Mouse (Mus musculus) myocyte (in vitro differentiated cells): ENCODE results near the gene Eno2.

ENCODE experiments used
- E2F4 ChIP-seq: IDR thresholded peaks from one replicate; pipeline ENCODE4 v1.6.1; 2011; ENCODE audit warnings: mild to moderate bottlenecking, control low read depth, moderate library complexity; ENCODE audit not compliant: insufficient read depth
- MAX ChIP-seq: IDR thresholded peaks from one replicate; pipeline ENCODE4 v1.6.1; 2011; ENCODE audit warnings: low read depth, mild to moderate bottlenecking, control low read depth
- POLR2A ChIP-seq: IDR thresholded peaks from one replicate; pipeline ENCODE4 v1.6.1; 2011; ENCODE audit warnings: low read depth, mild to moderate bottlenecking, control low read depth, moderate library complexity; ENCODE audit not compliant: insufficient read length
- TCF12 ChIP-seq: IDR thresholded peaks from one replicate; pipeline ENCODE4 v1.6.1; 2011; ENCODE audit warnings: mild to moderate bottlenecking, control low read depth; ENCODE audit not compliant: poor library complexity, insufficient read depth, severe bottlenecking

DNA sequence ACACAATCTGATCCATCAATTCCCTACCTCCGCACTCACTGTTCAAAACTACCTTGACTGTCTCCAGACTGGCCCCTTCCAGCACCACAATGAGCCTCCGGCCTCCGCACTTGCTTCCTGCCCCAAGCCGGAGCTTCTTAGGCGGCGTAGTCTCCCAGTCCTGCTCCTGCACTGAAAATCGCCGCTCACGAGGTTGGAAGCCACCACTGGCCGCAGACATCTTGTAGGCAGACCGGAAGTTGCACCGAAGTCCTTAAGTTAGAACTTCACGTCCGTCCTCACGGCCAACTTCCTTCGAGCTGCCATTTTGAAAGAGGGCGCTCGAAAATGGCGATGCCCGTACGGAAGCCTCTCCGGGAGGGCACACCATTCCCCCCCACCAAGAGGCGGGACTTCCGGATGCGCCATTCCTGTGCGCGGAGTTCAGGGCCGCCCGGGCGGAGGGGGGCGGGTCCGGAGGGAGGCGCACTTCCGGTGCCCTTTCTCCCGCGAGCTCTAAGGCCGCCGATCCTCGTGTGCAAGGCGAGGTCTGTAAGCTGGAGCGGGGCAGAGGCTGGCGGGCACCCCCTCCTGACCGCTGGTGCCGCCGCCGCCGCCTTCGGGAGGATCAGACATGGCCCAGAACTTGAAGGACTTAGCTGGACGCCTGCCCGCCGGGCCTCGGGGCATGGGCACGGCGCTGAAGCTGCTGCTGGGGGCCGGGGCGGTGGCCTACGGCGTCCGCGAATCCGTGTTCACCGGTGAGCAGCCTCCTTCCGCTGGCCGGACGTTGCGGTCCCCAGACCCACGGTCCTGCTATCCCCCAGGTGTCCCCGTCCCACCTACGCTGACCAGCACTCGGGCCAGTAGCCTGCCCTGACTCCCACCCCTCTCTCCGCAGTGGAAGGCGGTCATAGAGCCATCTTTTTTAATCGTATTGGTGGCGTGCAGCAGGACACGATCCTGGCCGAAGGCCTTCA, 57.4 kb downstream of the Eno2 start, which contains the start of the genes Emg1 and Phb2:
- TF ChIP-seq MAX (no peak), POLR2A (no peak), E2F4 (no peak), TCF12 (no peak)
